Mouse (Mus musculus): ENCODE measurements around the gene Kdelc2. TPM values are rescaled to one million over a fixed set of nuclear protein-coding genes. Genes with fewer than 3 reads are reported as not detected.
A peak's percentile ranks its signal among the peaks of the same experiment; 100 is the strongest.

The Kdelc2 gene
- polyA plus RNA-seq (2015; fragmentation: Nextera tagmentation; extraction: Ambion mirVana) = 7.6 and 10.2 TPM in 2 replicates

- H3K4me2 ChIP-seq = peak within 1 kb of the TSS; percentile 99
- no peaks in the 10 kb centered on the region for H3K27me3 ChIP-seq (replicated peaks)
- peak within 1 kb of the TSS; percentile 72 for H3K4me3 ChIP-seq (replicated peaks)
- peak within 1 kb of the TSS; percentile 90 for H3K27ac ChIP-seq (replicated peaks)
- peak within 1 kb of the TSS; percentile 73 for H3K9ac ChIP-seq (replicated peaks)
- WGBS = under 1% methylated on average over 72 of the region's 75 CpGs
- peaks cover 14% of the 10 kb centered on the region; the same call in 1 of the 2 replicates for H3K4me1 ChIP-seq
- ATAC-seq (ENCODE audit: low FRiP score) = peak; percentile 96
- no peaks in the 10 kb centered on the region for H3K36me3 ChIP-seq
- H3K9me3 ChIP-seq (replicated peaks) = no peaks in the 10 kb centered on the region
Observed at GRCm38 (mm10) chr9:53383951-53384866, at the start of gene Kdelc2. Gene Kdelc2, plus strand, starts transcription at chr9:53384025.

DNA sequence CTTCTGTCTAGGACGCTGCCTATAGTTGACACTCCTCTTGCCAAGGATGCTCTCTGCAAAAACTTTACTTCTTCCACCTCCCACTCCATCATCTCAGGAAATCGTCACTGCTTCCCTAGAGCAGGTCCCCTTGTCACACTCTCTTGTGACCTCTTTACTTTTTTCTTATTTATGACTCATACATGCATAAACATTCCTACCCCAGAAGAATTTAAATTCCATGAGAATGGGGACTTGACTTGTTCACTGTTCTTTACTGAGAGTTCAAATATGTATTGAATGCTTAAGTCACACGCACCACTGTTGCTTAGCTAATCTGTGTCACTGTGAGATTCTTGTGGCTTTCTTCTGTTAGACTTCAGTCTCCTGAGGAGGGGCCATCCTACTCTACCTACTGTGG is 48.7 kb upstream of the Kdelc2 start:
- Histone ChIP-seq H3K27me3 (replicated peaks) (no peaks in the 10 kb centered on the region; the same call in 1 of the 2 replicates), H3K9ac (replicated peaks) (no peak overlapping the region), H3K4me3 (replicated peaks) (no peak overlapping the region), H3K27ac (replicated peaks) (no peak overlapping the region), H3K9me3 (replicated peaks) (no peaks in the 10 kb centered on the region), H3K4me1 (no peaks in the 10 kb centered on the region), H3K4me2 (no peak overlapping the region), H3K36me3 (no peaks in the 10 kb centered on the region)
- WGBS = 88% methylated on average over 3 of the region's 3 CpGs
- no peak for ATAC-seq (ENCODE audit: low FRiP score)

DNA sequence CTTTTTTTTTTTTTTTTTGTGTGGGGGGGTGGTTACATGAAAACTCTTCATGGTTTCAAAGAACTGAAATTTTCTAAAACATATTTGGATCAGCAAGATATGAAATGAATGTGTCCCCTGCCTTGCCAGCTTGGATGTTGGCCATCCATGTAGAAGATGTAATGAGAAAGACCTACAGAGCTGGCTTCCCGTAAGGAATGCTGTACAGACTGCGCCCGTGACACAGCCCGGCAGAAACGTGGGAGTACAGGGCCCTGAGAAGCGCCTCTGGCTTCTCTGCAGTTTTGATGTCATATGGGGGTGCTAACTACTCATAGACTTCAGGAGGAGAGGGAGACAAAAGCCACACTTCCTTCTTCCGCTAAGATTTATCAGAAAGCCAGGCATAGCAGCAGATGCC is 44.2 kb upstream of the Kdelc2 start:
- H3K9ac ChIP-seq (replicated peaks) = no peak overlapping the region
- no peak for ATAC-seq (ENCODE audit: low FRiP score)
- 88% methylated on average over 7 of the region's 7 CpGs for WGBS
- no peaks in the 10 kb centered on the region for H3K36me3 ChIP-seq
- H3K4me1 ChIP-seq = peaks cover 10% of the 10 kb centered on the region
- H3K27me3 ChIP-seq (replicated peaks) = no peaks in the 10 kb centered on the region; the same call in 1 of the 2 replicates
- no peak overlapping the region for H3K27ac ChIP-seq (replicated peaks)
- H3K4me2 ChIP-seq = no peak overlapping the region
- H3K9me3 ChIP-seq (replicated peaks) = no peaks in the 10 kb centered on the region
- H3K4me3 ChIP-seq (replicated peaks) = no peak overlapping the region

- Histone ChIP-seq H3K27me3 (replicated peaks) (no peaks in the 10 kb centered on the region; the same call in 1 of the 2 replicates), H3K9ac (replicated peaks) (no peak overlapping the region), H3K4me2 (peak overlapping the region; percentile 61), H3K4me3 (replicated peaks) (peak overlapping the region; percentile 37), H3K36me3 (no peaks in the 10 kb centered on the region), H3K4me1 (peaks cover 10% of the 10 kb centered on the region), H3K9me3 (replicated peaks) (no peaks in the 10 kb centered on the region), H3K27ac (replicated peaks) (no peak overlapping the region)
- 47% methylated on average over 17 of the region's 17 CpGs for WGBS
- no peak for ATAC-seq (ENCODE audit: low FRiP score)
Observed at GRCm38 (mm10) chr9:53340328-53340916, 43.4 kb upstream of the Kdelc2 start.

DNA sequence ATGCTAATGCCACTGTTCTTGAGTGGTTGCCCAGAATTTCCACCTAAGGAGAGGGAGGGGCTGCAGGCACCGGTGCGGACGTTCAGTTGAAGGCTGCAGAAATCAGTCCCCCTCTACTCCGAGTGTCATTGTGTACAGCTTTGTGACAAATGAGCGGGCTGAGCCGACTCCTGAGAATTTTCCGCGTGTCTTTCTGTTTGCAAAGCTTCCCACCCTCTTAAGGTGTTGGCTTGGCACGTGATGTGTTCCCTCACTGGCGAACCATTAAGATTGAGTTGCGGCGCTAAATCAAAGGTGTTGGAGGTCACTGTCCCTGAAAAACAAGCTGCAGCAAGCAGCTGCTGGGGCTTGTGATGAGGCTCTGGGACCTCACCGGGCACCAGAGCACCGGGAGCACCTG is 42.9 kb upstream of the Kdelc2 start:
- H3K9me3 ChIP-seq (replicated peaks) = no peaks in the 10 kb centered on the region
- no peaks in the 10 kb centered on the region for H3K36me3 ChIP-seq
- H3K4me1 ChIP-seq = peaks cover 10% of the 10 kb centered on the region
- no peak overlapping the region for H3K27ac ChIP-seq (replicated peaks)
- peak overlapping the region; percentile 61 for H3K4me2 ChIP-seq
- WGBS = 12% methylated on average over 14 of the region's 14 CpGs
- H3K4me3 ChIP-seq (replicated peaks) = peak overlapping the region; percentile 37
- peak overlapping the region; percentile 21 for H3K9ac ChIP-seq (replicated peaks)
- ATAC-seq (ENCODE audit: low FRiP score) = no peak
- no peaks in the 10 kb centered on the region; the same call in 1 of the 2 replicates for H3K27me3 ChIP-seq (replicated peaks)

DNA sequence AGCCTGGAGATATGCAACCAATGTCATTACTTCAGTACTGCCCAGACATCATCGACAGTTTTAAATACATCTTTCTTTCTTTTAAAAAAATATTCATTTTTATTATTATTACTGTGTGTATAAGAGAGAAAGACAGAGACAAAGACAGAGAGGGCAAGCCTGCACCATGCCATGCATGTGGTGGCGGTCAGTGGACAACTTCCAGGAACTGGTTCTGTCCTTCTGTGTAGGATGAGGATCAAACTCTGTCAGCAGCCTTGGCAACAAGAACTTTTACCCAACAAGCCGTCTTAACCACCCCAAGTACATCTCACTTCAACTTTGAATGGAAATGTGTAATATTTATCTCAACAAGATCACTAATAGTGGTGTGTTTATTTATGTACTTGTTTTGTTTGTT is 41.8 kb upstream of the Kdelc2 start:
- Histone ChIP-seq H3K4me3 (replicated peaks) (no peak overlapping the region), H3K4me2 (no peak overlapping the region), H3K36me3 (no peaks in the 10 kb centered on the region), H3K27ac (replicated peaks) (no peak overlapping the region), H3K9me3 (replicated peaks) (no peaks in the 10 kb centered on the region), H3K27me3 (replicated peaks) (no peaks in the 10 kb centered on the region; the same call in 1 of the 2 replicates), H3K9ac (replicated peaks) (no peak overlapping the region), H3K4me1 (peaks cover 10% of the 10 kb centered on the region)
- 90% methylated on average over 3 of the region's 3 CpGs for WGBS
- no peak for ATAC-seq (ENCODE audit: low FRiP score)

GRCm38 (mm10) chr9:53344646-53345432 is 39.0 kb upstream of the Kdelc2 start:
- H3K36me3 ChIP-seq = no peaks in the 10 kb centered on the region
- H3K4me2 ChIP-seq = no peak overlapping the region
- no peak for ATAC-seq (ENCODE audit: low FRiP score)
- no peak overlapping the region for H3K4me3 ChIP-seq (replicated peaks)
- 88% methylated on average over 9 of the region's 9 CpGs for WGBS
- H3K9me3 ChIP-seq (replicated peaks) = no peaks in the 10 kb centered on the region
- H3K9ac ChIP-seq (replicated peaks) = no peak overlapping the region
- peaks cover 10% of the 10 kb centered on the region for H3K4me1 ChIP-seq
- H3K27me3 ChIP-seq (replicated peaks) = no peaks in the 10 kb centered on the region; the same call in 1 of the 2 replicates
- H3K27ac ChIP-seq (replicated peaks) = no peak overlapping the region

GRCm38 (mm10) chr9:53345728-53346127 is 38.1 kb upstream of the Kdelc2 start:
- Histone ChIP-seq H3K4me3 (replicated peaks) (no peak overlapping the region), H3K27ac (replicated peaks) (no peak overlapping the region), H3K9ac (replicated peaks) (no peak overlapping the region), H3K4me2 (no peak overlapping the region), H3K9me3 (replicated peaks) (no peaks in the 10 kb centered on the region), H3K4me1 (peaks cover 5% of the 10 kb centered on the region), H3K27me3 (replicated peaks) (no peaks in the 10 kb centered on the region), H3K36me3 (no peaks in the 10 kb centered on the region)
- no peak for ATAC-seq (ENCODE audit: low FRiP score)
- 16% methylated on average over 3 of the region's 3 CpGs for WGBS

GRCm38 (mm10) chr9:53346402-53346801 is 37.4 kb upstream of the Kdelc2 start:
- ATAC-seq (ENCODE audit: low FRiP score) = no peak
- H3K36me3 ChIP-seq = no peaks in the 10 kb centered on the region
- H3K4me2 ChIP-seq = no peak overlapping the region
- no peaks in the 10 kb centered on the region for H3K27me3 ChIP-seq (replicated peaks)
- H3K9ac ChIP-seq (replicated peaks) = no peak overlapping the region
- H3K4me1 ChIP-seq = no peaks in the 10 kb centered on the region
- WGBS = 68% methylated on average over 6 of the region's 6 CpGs
- no peak overlapping the region for H3K4me3 ChIP-seq (replicated peaks)
- H3K9me3 ChIP-seq (replicated peaks) = no peaks in the 10 kb centered on the region
- no peak overlapping the region for H3K27ac ChIP-seq (replicated peaks)

DNA sequence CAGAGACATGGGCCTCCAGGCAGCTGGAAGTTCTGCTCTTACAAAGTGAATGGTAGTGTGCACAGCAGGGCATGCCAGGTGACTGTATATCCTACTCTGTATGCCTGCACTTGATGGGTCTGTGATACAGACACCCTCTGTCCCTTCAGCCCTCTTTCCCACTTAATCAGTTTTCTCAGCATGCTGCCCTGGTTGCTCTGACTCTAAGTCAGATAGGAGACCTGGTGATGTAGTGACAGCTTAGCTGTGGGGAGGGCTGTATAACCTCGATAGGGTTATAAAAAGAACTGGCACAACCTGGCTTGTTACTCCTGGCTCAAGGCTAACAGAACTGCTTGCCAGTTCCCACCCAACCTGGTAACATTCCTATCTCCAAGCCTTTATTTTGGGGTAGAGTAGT is 34.6 kb upstream of the Kdelc2 start:
- no peak overlapping the region for H3K4me2 ChIP-seq
- 50% methylated on average over 1 of the region's 1 CpGs for WGBS
- H3K4me3 ChIP-seq (replicated peaks) = no peak overlapping the region
- no peaks in the 10 kb centered on the region for H3K27me3 ChIP-seq (replicated peaks)
- no peaks in the 10 kb centered on the region for H3K9me3 ChIP-seq (replicated peaks)
- no peaks in the 10 kb centered on the region for H3K4me1 ChIP-seq
- no peaks in the 10 kb centered on the region for H3K36me3 ChIP-seq
- H3K27ac ChIP-seq (replicated peaks) = no peak overlapping the region
- no peak overlapping the region for H3K9ac ChIP-seq (replicated peaks)
- no peak for ATAC-seq (ENCODE audit: low FRiP score)

DNA sequence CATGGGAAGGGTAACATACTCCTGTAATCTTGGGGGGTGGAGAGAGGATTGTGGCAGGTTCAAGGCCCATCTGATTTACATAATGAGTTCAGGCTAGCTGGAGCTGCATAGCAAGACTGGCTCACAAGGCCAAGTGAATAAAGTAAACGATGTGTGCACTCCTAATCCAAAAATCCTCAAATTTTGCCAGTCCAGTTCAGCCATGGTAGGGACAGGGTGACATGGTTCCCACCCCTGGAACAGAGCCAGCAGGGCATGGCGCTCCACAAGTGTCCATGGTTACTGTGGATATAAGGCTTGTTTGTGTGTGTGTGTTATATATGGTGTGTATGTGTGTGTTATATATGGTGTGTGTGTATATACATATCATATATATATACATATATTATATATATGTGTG is 33.5 kb upstream of the Kdelc2 start:
- Histone ChIP-seq H3K27me3 (replicated peaks) (no peaks in the 10 kb centered on the region), H3K9me3 (replicated peaks) (no peaks in the 10 kb centered on the region), H3K9ac (replicated peaks) (no peak overlapping the region), H3K36me3 (no peaks in the 10 kb centered on the region), H3K27ac (replicated peaks) (no peak overlapping the region), H3K4me1 (no peaks in the 10 kb centered on the region), H3K4me2 (no peak overlapping the region), H3K4me3 (replicated peaks) (no peak overlapping the region)
- no peak for ATAC-seq (ENCODE audit: low FRiP score)
- 89% methylated on average over 2 of the region's 2 CpGs for WGBS
